ENCODE assay signal across 6 mouse cellular contexts in the genomic region with DNA sequence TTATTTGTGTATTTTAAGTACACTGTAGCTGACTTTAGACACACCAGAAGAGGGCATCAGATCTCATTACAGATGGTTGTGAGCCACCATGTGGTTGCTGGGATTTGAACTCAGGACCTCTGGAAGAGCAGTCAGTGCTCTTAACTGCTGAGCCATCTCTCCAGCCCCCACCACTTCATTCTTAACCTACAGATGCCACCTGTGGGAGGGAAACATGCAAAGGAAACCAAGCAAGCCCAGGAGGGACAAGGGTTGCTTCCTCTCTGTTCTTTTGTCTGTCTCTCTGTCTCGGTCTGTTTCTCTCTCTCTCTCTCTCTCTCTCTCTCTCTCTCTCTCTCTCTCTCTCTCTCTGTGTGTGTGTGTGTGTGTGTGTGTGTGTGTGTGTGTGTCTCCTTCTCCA.
DNase-seq lines count a peak whose midpoint lies in the region; TF ChIP-seq lines count a peak whose summit lies in the region.
"Not testable (repeated sequence)": the region's sequence is repeated elsewhere in the genome, so short reads cannot be mapped to it uniquely, and the experiment has no call there.

No protein-coding gene starts in this region.

- not testable (repeated sequence) for H3K79me2 ChIP-seq in CH12.LX (replicated peaks; ENCODE audit: control insufficient read depth, extremely low read depth, insufficient read depth, poor library complexity, severe bottlenecking)

- 0% methylated on average over 1 of the region's 1 CpGs for WGBS in thymus, adult 2 months

- H3K9ac ChIP-seq in CH12.LX (ENCODE audit: insufficient read depth, low read depth): not testable (repeated sequence)

- in situ Hi-C loops in CH12.LX (cut with MboI; ENCODE audit: low pct_ligation_motif_present, low pct_unique_long_range_greater_than_20kb, low sequenced_read_pairs): not testable (repeated sequence)

- DNase-seq in CD4-positive helper T cell, adult 2 months (ENCODE audit: low read depth, low spot score): peak; percentile 43
- not testable (repeated sequence) for DNase-seq in CH12.LX (ENCODE audit: extremely low read depth)
- peak; percentile 59 for DNase-seq in naive thymus-derived CD4-positive, alpha-beta T cell, adult 2 months (ENCODE audit: low read depth)
- DNase-seq in thymus, adult 2 months: peak; percentile 72
- DNase-seq in thymus, postnatal 14 days: peak; percentile 79
- DNase-seq in thymus, postnatal 4 days: peak; percentile 45

- not testable (repeated sequence) for TF ChIP-seq EP300 in CH12.LX (IDR thresholded peaks at IDR 0.05; ENCODE audit: low read length)

- not testable (repeated sequence) for H3K9me3 ChIP-seq in CH12.LX (replicated peaks; ENCODE audit: low read length)

- TF ChIP-seq RAD21 in CH12.LX (IDR thresholded peaks at IDR 0.05; ENCODE audit: low read depth, low read length): not testable (repeated sequence)

- not testable (repeated sequence) for H3K4me1 ChIP-seq in CH12.LX (ENCODE audit: control insufficient read depth in 1 of 2, insufficient read depth in 2 of 2)
- peaks cover 25% of the 10 kb centered on the region for H3K4me1 ChIP-seq in thymus, adult 2 months (replicated peaks; ENCODE audit: control insufficient read depth, insufficient read depth, low read length)

- not testable (repeated sequence) for H3K27me3 ChIP-seq in CH12.LX (replicated peaks); thymus, adult 2 months (ENCODE audit: control insufficient read depth, insufficient read depth, low read length)

- not testable (repeated sequence) for H3K4me2 ChIP-seq in CH12.LX (ENCODE audit: insufficient read depth, low read depth, poor library complexity, severe bottlenecking)

- not testable (repeated sequence) for TF ChIP-seq POLR2A in CH12.LX (IDR thresholded peaks at IDR 0.05; ENCODE audit: low read depth, low read length); thymus, adult 2 months (IDR thresholded peaks at IDR 0.05; ENCODE audit: control insufficient read depth, extremely low read depth, insufficient read depth, low read length, poor library complexity)

- dilution Hi-C loops in CH12.LX (cut with MboI; ENCODE audit: extremely low pct_ligation_motif_present, extremely low pct_unique_long_range_greater_than_20kb, low sequenced_read_pairs): not testable (repeated sequence)

- not testable (repeated sequence) for H3K4me3 ChIP-seq in CH12.LX (replicated peaks in 1 of 3; ENCODE audit: low read depth in 2 of 3, low read length in 2 of 3, poor library complexity in 1 of 3); thymus, adult 2 months (ENCODE audit: control insufficient read depth, insufficient read depth, low read length)

- not testable (repeated sequence) for H3K36me3 ChIP-seq in CH12.LX (replicated peaks in 1 of 2; ENCODE audit: control insufficient read depth in 1 of 2, insufficient read depth in 1 of 2, low read length in 1 of 2); thymus, adult 2 months (ENCODE audit: control insufficient read depth, insufficient read depth, low read length)

- not testable (repeated sequence) for TF ChIP-seq CTCF in CH12.LX (conservative IDR thresholded peaks at IDR 0.05 in 1 of 2, IDR thresholded peaks at IDR 0.05 in 1 of 2; ENCODE audit: low read depth in 2 of 2, low read length in 2 of 2); thymus, adult 2 months (IDR thresholded peaks at IDR 0.05; ENCODE audit: borderline replicate concordance, control insufficient read depth, extremely low read depth, insufficient read depth, low read length, poor library complexity)

- not testable (repeated sequence) for H3K27ac ChIP-seq in CH12.LX (ENCODE audit: insufficient read depth, low read depth); thymus, adult 2 months (ENCODE audit: control insufficient read depth, insufficient read depth, low read length)

TF ChIP-seq in CH12.LX, 34 proteins besides CTCF, POLR2A, EP300 and RAD21:
- 0 out of 2 replicates have a peak, but pooled peaks have one; percentile 56 for TF ChIP-seq TBP (conservative IDR thresholded peaks at IDR 0.05; ENCODE audit: low read depth, low read length)
